Mouse (Mus musculus) limb, embryonic 14.5 days (tissue): Measurements from ENCODE around the gene Vamp8. TPM values are rescaled to one million over a fixed set of nuclear protein-coding genes. Genes with fewer than 3 reads are reported as not detected.
A peak's percentile ranks its signal among the peaks of the same experiment; 100 is the strongest.

ENCODE experiments used
- ATAC-seq: fragments of 200-750 bp; cut with Nextera tagmentation; 2 replicates; pipeline ENCODE4 v1.8.0; 2017; ENCODE audit warnings: low read depth, moderate number of reproducible peaks, moderate TSS enrichment; ENCODE audit not compliant: low FRiP score
- DNase-seq: peaks from one replicate; pipeline ENCODE4 v3.0.0-alpha.2; 2015; ENCODE audit warnings: low spot score
- H3K27ac ChIP-seq: fragments of 300-500 bp; sonication (generic); replicated peaks from 2 replicates; pipeline ENCODE4 v1.5.1; 2014; ENCODE audit warnings: low read depth, mild to moderate bottlenecking, low read length, moderate library complexity, mixed read lengths
- H3K27me3 ChIP-seq: fragments of 300-500 bp; sonication (generic); 2 replicates; pipeline ENCODE4 v1.6.1; 2014; ENCODE audit warnings: low read length, mixed read lengths; ENCODE audit not compliant: control insufficient read depth, insufficient read depth
- H3K36me3 ChIP-seq: fragments of 300-500 bp; sonication (generic); 2 replicates; pipeline ENCODE4 v1.6.1; 2014; ENCODE audit warnings: mild to moderate bottlenecking, low read length, moderate library complexity, mixed read lengths; ENCODE audit not compliant: control insufficient read depth, insufficient read depth
- H3K4me1 ChIP-seq: fragments of 300-500 bp; sonication (generic); 2 replicates; pipeline ENCODE4 v1.6.1; 2014; ENCODE audit warnings: antibody characterized with exemption, low read length, mixed read lengths; ENCODE audit not compliant: control insufficient read depth, insufficient read depth
- H3K4me2 ChIP-seq: fragments of 300-500 bp; sonication (generic); replicated peaks from 2 replicates; pipeline ENCODE4 v1.6.1; 2014; ENCODE audit warnings: low read depth, mild to moderate bottlenecking, low read length, moderate library complexity; ENCODE audit not compliant: severe bottlenecking
- H3K4me3 ChIP-seq: fragments of 300-500 bp; sonication (generic); replicated peaks from 2 replicates; pipeline ENCODE4 v1.5.1; 2014; ENCODE audit warnings: low read length
- H3K9ac ChIP-seq: fragments of 300-500 bp; sonication (generic); 2 replicates; pipeline ENCODE4 v1.6.1; 2014; ENCODE audit warnings: mild to moderate bottlenecking, low read depth, low read length, moderate library complexity; ENCODE audit not compliant: severe bottlenecking
- H3K9me3 ChIP-seq: fragments of 300-500 bp; sonication (generic); 2 replicates; pipeline ENCODE4 v1.6.1; 2016; ENCODE audit warnings: low read length; ENCODE audit not compliant: control insufficient read depth
- POLR2A ChIP-seq: fragments of 200-500 bp; IDR thresholded peaks from 2 replicates; pipeline ENCODE4 v1.8.0; 2012; ENCODE audit warnings: inconsistent platforms, mild to moderate bottlenecking, moderate library complexity, borderline replicate concordance; ENCODE audit not compliant: insufficient read depth, insufficient read length; ENCODE audit errors: extremely low read depth
- WGBS: fragments of 180-500 bp; shearing (Covaris S2); extraction: QIAGEN DNeasy Blood & Tissue Kit; methylation state at CpG from one replicate; pipeline ENCODE4 v1.1.7; 2014; 5-methylcytosine and 5-hydroxymethylcytosine counted together
- polyA plus RNA-seq, 2 experiments: library from polyadenylated mRNA; depleted of rRNA in 1 of 2; stranded (reverse) in 1 of 2; unstranded in 1 of 2; fragments of >200 nt; fragmentation: Nextera tagmentation in 1 of 2; extraction: Ambion mirVana in 1 of 2; gene quantifications; 2 replicates each; pipeline versions ENCODE4 v1.2.1 to v1.2.3; 2012 to 2014

The Vamp8 gene
- polyA plus RNA-seq, 2 experiments, result 125 to 173 TPM

- no peaks in the 10 kb centered on the region for H3K9me3 ChIP-seq
- H3K27me3 ChIP-seq, result no peaks in the 10 kb centered on the region
- peaks cover 27% of the 10 kb centered on the region for H3K4me1 ChIP-seq
- peak overlapping the region; percentile 58 for H3K4me3 ChIP-seq
- peak overlapping the region; percentile 75; the same call in 1 of the 2 replicates for H3K9ac ChIP-seq
- H3K4me2 ChIP-seq, result peak overlapping the region; percentile 79
- DNase-seq, result no peak
- WGBS, result 44% methylated on average over 6 of the region's 6 CpGs
- peaks cover 27% of the 10 kb centered on the region for H3K36me3 ChIP-seq
- H3K27ac ChIP-seq, result peak overlapping the region; percentile 94
- no peak for TF ChIP-seq POLR2A
- no peak for ATAC-seq
Measured at GRCm38 (mm10) chr6:72388791-72389329, 1.6 kb downstream of the Vamp8 start.

DNA sequence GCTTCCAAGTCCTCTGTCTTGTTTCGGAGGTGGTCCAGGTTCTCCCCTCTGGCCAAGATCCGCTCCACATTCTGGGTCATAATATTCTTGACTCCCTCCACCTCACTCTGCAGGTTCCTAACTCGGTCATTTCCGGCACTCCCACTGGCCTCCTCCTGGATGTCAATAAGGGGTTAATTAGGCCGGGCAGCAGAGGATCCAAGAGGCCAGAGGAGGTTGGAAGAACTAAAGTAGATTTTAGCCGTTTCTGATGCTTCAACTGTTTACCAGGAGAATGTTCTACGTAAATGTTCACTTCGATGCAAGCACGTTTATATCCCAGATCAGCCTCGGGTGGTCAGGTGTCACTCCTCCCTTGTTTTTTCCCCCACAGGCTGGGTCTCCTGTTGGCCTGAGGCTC lies 2.2 kb downstream of the Vamp8 start:
- Histone ChIP-seq H3K9ac (0 out of 2 replicates have a peak overlapping the region, but pooled peaks have one; percentile 7), H3K4me2 (peak overlapping the region; percentile 79; the same call in 1 of the 2 replicates), H3K36me3 (peaks cover 27% of the 10 kb centered on the region), H3K9me3 (no peaks in the 10 kb centered on the region), H3K27ac (no peak overlapping the region), H3K4me3 (no peak overlapping the region), H3K4me1 (peaks cover 27% of the 10 kb centered on the region), H3K27me3 (no peaks in the 10 kb centered on the region)
- DNase-seq (no peak), ATAC-seq (no peak)
- 46% methylated on average over 10 of the region's 10 CpGs for WGBS
- TF ChIP-seq POLR2A, result no peak

- no peak overlapping the region for H3K9ac ChIP-seq
- H3K36me3 ChIP-seq, result peaks cover 27% of the 10 kb centered on the region
- H3K4me3 ChIP-seq, result no peak overlapping the region
- H3K4me1 ChIP-seq, result peaks cover 27% of the 10 kb centered on the region
- TF ChIP-seq POLR2A, result no peak
- 0 out of 2 replicates have a peak overlapping the region, but pooled peaks have one; percentile 14 for H3K4me2 ChIP-seq
- no peaks in the 10 kb centered on the region for H3K27me3 ChIP-seq
- no peaks in the 10 kb centered on the region for H3K9me3 ChIP-seq
- no peak for ATAC-seq
- 34% methylated on average over 3 of the region's 3 CpGs for WGBS
- no peak for DNase-seq
- H3K27ac ChIP-seq, result no peak overlapping the region
Measured at GRCm38 (mm10) chr6:72387816-72388215, 2.7 kb downstream of the Vamp8 start.

- TF ChIP-seq POLR2A, result no peak
- peaks cover 27% of the 10 kb centered on the region for H3K4me1 ChIP-seq
- WGBS, result 91% methylated on average over 2 of the region's 2 CpGs
- H3K4me3 ChIP-seq, result no peak overlapping the region
- ATAC-seq (no peak), DNase-seq (no peak)
- H3K4me2 ChIP-seq, result no peak overlapping the region
- no peak overlapping the region for H3K27ac ChIP-seq
- peaks cover 27% of the 10 kb centered on the region for H3K36me3 ChIP-seq
- no peaks in the 10 kb centered on the region for H3K9me3 ChIP-seq
- H3K9ac ChIP-seq, result no peak overlapping the region
- no peaks in the 10 kb centered on the region for H3K27me3 ChIP-seq
Measured at GRCm38 (mm10) chr6:72386561-72386960, 3.9 kb downstream of the Vamp8 start.

DNA sequence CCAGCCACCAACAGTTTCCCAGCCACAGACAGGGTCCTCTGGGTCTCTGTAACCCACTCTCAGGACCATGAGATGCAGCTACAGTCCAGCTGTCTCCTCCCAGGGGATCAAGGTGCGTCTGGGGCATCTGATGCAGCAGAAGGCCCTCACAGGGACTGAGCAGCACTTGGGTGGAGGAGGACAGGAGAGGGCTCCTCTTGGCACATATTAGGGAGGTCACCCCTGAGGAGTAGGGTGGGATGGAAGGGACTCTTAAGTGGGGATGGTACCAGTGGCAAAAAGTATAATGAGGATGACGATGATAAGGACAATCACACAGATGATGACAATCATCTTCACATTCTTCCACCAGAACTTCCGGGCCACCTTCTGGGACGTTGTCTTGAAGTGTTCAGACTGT lies 5.2 kb downstream of the Vamp8 start:
- DNase-seq (no peak), ATAC-seq (no peak)
- Histone ChIP-seq H3K27ac (no peak overlapping the region), H3K4me2 (no peak overlapping the region), H3K27me3 (no peaks in the 10 kb centered on the region), H3K36me3 (peaks cover 27% of the 10 kb centered on the region), H3K9me3 (no peaks in the 10 kb centered on the region), H3K9ac (no peak overlapping the region), H3K4me3 (no peak overlapping the region), H3K4me1 (peaks cover 21% of the 10 kb centered on the region)
- WGBS, result 87% methylated on average over 4 of the region's 4 CpGs
- TF ChIP-seq POLR2A, result no peak
